Mouse (Mus musculus): ENCODE measurements around the gene Fam193b. TPM values are rescaled to one million over a fixed set of nuclear protein-coding genes. Genes with fewer than 3 reads are reported as not detected.

Gene Fam193b
- polyA plus RNA-seq, 1 experiment from 2014 or later, result 17.1 TPM

DNA sequence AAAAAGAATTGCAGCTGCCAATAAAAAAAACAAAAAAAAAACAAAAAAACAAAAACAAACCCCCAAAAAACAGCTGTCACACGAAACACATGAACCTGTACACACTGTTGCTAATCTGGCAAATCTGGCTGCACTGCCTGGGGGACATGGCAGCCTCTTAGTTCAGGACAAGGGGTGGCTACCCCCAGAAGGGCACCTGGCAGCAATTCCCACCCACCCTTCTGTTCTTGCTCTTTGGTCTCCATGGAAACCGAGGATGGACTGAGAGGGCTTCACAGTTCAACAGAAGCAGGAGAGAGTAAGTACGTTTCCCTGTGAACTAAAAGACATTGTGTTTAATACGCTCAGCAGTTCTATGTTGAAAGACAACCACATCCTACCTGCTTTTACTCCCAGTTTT lies 75.2 kb downstream of the Fam193b start:
- H3K4me2 ChIP-seq, result 0 out of 2 replicates have a peak overlapping the region, but pooled peaks have one; percentile 1
- 42% methylated on average over 4 of the region's 4 CpGs for WGBS
- peaks cover 67% of the 10 kb centered on the region for H3K27me3 ChIP-seq
- H3K4me1 ChIP-seq (replicated peaks), result peaks cover 29% of the 10 kb centered on the region
- ATAC-seq (replicated peaks; ENCODE audit: insufficient number of reproducible peaks, insufficient read depth, low FRiP score, low read depth), result no peak
- no peak overlapping the region for H3K4me3 ChIP-seq
- H3K9me3 ChIP-seq (replicated peaks), result no peaks in the 10 kb centered on the region
- H3K9ac ChIP-seq, result no peak overlapping the region
- peaks cover 23% of the 10 kb centered on the region for H3K36me3 ChIP-seq
- no peak overlapping the region for H3K27ac ChIP-seq

GRCm38 (mm10) chr13:55494883-55495621 lies 75.9 kb downstream of the Fam193b start:
- Histone ChIP-seq H3K4me2 (peak overlapping the region; percentile 33), H3K9ac (no peak overlapping the region), H3K4me3 (no peak overlapping the region), H3K4me1 (replicated peaks) (peaks cover 29% of the 10 kb centered on the region), H3K9me3 (replicated peaks) (no peaks in the 10 kb centered on the region), H3K27ac (0 out of 2 replicates have a peak overlapping the region, but pooled peaks have one; percentile 12), H3K27me3 (peaks cover 70% of the 10 kb centered on the region), H3K36me3 (peaks cover 17% of the 10 kb centered on the region)
- 5% methylated on average over 18 of the region's 18 CpGs for WGBS
- peak; percentile 91 for ATAC-seq (replicated peaks; ENCODE audit: insufficient number of reproducible peaks, insufficient read depth, low FRiP score, low read depth)

- H3K4me2 ChIP-seq, result no peak overlapping the region
- WGBS, result 30% methylated on average over 2 of the region's 2 CpGs
- no peak for ATAC-seq (replicated peaks; ENCODE audit: insufficient number of reproducible peaks, insufficient read depth, low FRiP score, low read depth)
- peaks cover 29% of the 10 kb centered on the region for H3K4me1 ChIP-seq (replicated peaks)
- peaks cover 13% of the 10 kb centered on the region; the same call in 1 of the 2 replicates for H3K36me3 ChIP-seq
- peaks cover 72% of the 10 kb centered on the region for H3K27me3 ChIP-seq
- H3K27ac ChIP-seq, result no peak overlapping the region
- H3K4me3 ChIP-seq, result no peak overlapping the region
- no peak overlapping the region for H3K9ac ChIP-seq
- H3K9me3 ChIP-seq (replicated peaks), result no peaks in the 10 kb centered on the region
Measured at GRCm38 (mm10) chr13:55494257-55494656, 76.7 kb downstream of the Fam193b start.

Small RNA genes within 50 kb of the gene (microRNA-seq; reads per million reads assigned to microRNA genes)
- 5.3 reads per million, percentile 19 among the genes with 10 or more reads in this experiment for gene Mir6945

Other genes with a start within 250 kb of the Fam193b start
- gene Rab24, start 249.2 kb downstream of the Fam193b start, polyA plus RNA-seq (2015; fragmentation: Nextera tagmentation; extraction: Ambion mirVana), result 63.9 and 74.2 TPM in 2 replicates
- 21.8 and 28.7 TPM in 2 replicates for gene Mxd3, start 241.3 kb downstream of the Fam193b start, polyA plus RNA-seq (2015; fragmentation: Nextera tagmentation; extraction: Ambion mirVana)
- gene Lman2, start 208.3 kb downstream of the Fam193b start, polyA plus RNA-seq (2015; fragmentation: Nextera tagmentation; extraction: Ambion mirVana), result 71.6 and 88.3 TPM in 2 replicates
- gene Rgs14, start 201.4 kb downstream of the Fam193b start, polyA plus RNA-seq (2015; fragmentation: Nextera tagmentation; extraction: Ambion mirVana), result 0.42 and 1.9 TPM in 2 replicates
- not detected in 2 replicates for gene Slc34a1, start 172.9 kb downstream of the Fam193b start, polyA plus RNA-seq (2015; fragmentation: Nextera tagmentation; extraction: Ambion mirVana)
- not detected in 2 replicates for gene Pfn3, start 155.9 kb downstream of the Fam193b start, polyA plus RNA-seq (2015; fragmentation: Nextera tagmentation; extraction: Ambion mirVana)
- 0.10 and 1.2 TPM in 2 replicates for gene F12, start 144.3 kb downstream of the Fam193b start, polyA plus RNA-seq (2015; fragmentation: Nextera tagmentation; extraction: Ambion mirVana)
- gene Grk6, start 126.0 kb downstream of the Fam193b start, polyA plus RNA-seq (2015; fragmentation: Nextera tagmentation; extraction: Ambion mirVana), result 15.5 and 24.7 TPM in 2 replicates
- 0.18 and 0.30 TPM in 2 replicates for gene Prr7, start 106.9 kb downstream of the Fam193b start, polyA plus RNA-seq (2015; fragmentation: Nextera tagmentation; extraction: Ambion mirVana)
- gene Dbn1, start 83.0 kb downstream of the Fam193b start, polyA plus RNA-seq (2015; fragmentation: Nextera tagmentation; extraction: Ambion mirVana), result 60.1 and 77.2 TPM in 2 replicates
- 221 and 251 TPM in 2 replicates for gene Pdlim7, start 57.4 kb downstream of the Fam193b start, polyA plus RNA-seq (2015; fragmentation: Nextera tagmentation; extraction: Ambion mirVana)
- 1.3 and 3.0 TPM in 2 replicates for gene Dok3, start 41.8 kb downstream of the Fam193b start, polyA plus RNA-seq (2015; fragmentation: Nextera tagmentation; extraction: Ambion mirVana)
- gene Ddx41, start 34.5 kb downstream of the Fam193b start, polyA plus RNA-seq (2015; fragmentation: Nextera tagmentation; extraction: Ambion mirVana), result 23.6 and 34.7 TPM in 2 replicates
- gene Tmed9, start 2.6 kb upstream of the Fam193b start, polyA plus RNA-seq (2015; fragmentation: Nextera tagmentation; extraction: Ambion mirVana), result 103 TPM in 2 replicates
- 16.5 and 23.4 TPM in 2 replicates for gene B4galt7, start 28.8 kb upstream of the Fam193b start, polyA plus RNA-seq (2015; fragmentation: Nextera tagmentation; extraction: Ambion mirVana)
- gene Caml, start 51.9 kb upstream of the Fam193b start, polyA plus RNA-seq (2015; fragmentation: Nextera tagmentation; extraction: Ambion mirVana), result 37.9 and 38.2 TPM in 2 replicates
- gene Ddx46, start 63.9 kb upstream of the Fam193b start, polyA plus RNA-seq (2015; fragmentation: Nextera tagmentation; extraction: Ambion mirVana), result 16.7 and 20.4 TPM in 2 replicates
- 50.5 and 54.9 TPM in 2 replicates for gene B230219D22Rik, start 122.0 kb upstream of the Fam193b start, polyA plus RNA-seq (2015; fragmentation: Nextera tagmentation; extraction: Ambion mirVana)
- 60.7 and 69.1 TPM in 2 replicates for gene Txndc15, start 143.5 kb upstream of the Fam193b start, polyA plus RNA-seq (2015; fragmentation: Nextera tagmentation; extraction: Ambion mirVana)
- 49.9 and 55.7 TPM in 2 replicates for gene Pcbd2, start 156.2 kb upstream of the Fam193b start, polyA plus RNA-seq (2015; fragmentation: Nextera tagmentation; extraction: Ambion mirVana)
- gene Catsper3, start 213.4 kb upstream of the Fam193b start, polyA plus RNA-seq (2015; fragmentation: Nextera tagmentation; extraction: Ambion mirVana), result not detected in 2 replicates

All from heart, embryonic 15.5 days (tissue).